Mouse (Mus musculus) heart, adult 2 months (tissue): Measurements from ENCODE around the gene Obox2. TPM values are rescaled to one million over a fixed set of nuclear protein-coding genes. Genes with fewer than 3 reads are reported as not detected.
"Not testable (repeated sequence)": the region's sequence is repeated elsewhere in the genome, so short reads cannot be mapped to it uniquely, and the experiment has no call there.

Source experiments
- DNase-seq, 2 experiments: peaks; one replicate each; pipeline ENCODE4 v3.0.0; 2021
- H3K27ac ChIP-seq: fragments of 200-600 bp; 2 replicates; pipeline ENCODE4 v1.8.1; 2022
- H3K27me3 ChIP-seq: fragments of 200-500 bp; 2 replicates; pipeline ENCODE4 v1.6.1; 2012; ENCODE audit warnings: mild to moderate bottlenecking, low read length, inconsistent platforms, mixed read lengths; ENCODE audit not compliant: control insufficient read depth, insufficient read depth
- H3K36me3 ChIP-seq: fragments of 200-500 bp; 2 replicates; pipeline ENCODE4 v1.6.1; 2012; ENCODE audit warnings: low read length, inconsistent platforms; ENCODE audit not compliant: control insufficient read depth, insufficient read depth
- H3K4me1 ChIP-seq: fragments of 200-500 bp; 2 replicates; pipeline ENCODE4 v1.6.1; 2011; ENCODE audit warnings: low read length; ENCODE audit not compliant: control insufficient read depth, insufficient read depth
- H3K4me3 ChIP-seq: fragments of 200-600 bp; 2 replicates; pipeline ENCODE4 v1.8.1; 2022
- H3K79me2 ChIP-seq: fragments of 200-500 bp; replicated peaks from 2 replicates; pipeline ENCODE4 v1.6.1; 2012; ENCODE audit warnings: mild to moderate bottlenecking, inconsistent platforms, low read length, moderate library complexity, mixed read lengths; ENCODE audit not compliant: control insufficient read depth, insufficient read depth
- H3K9ac ChIP-seq: fragments of 200-500 bp; 2 replicates; pipeline ENCODE4 v1.6.1; 2012; ENCODE audit warnings: low read depth, mild to moderate bottlenecking, control low read depth, inconsistent platforms, low read length, mixed read lengths
- WGBS: fragments of 180-500 bp; shearing (Covaris S2); methylation state at CpG from one replicate; pipeline ENCODE4 v1.1.7; 2018; 5-methylcytosine and 5-hydroxymethylcytosine counted together
- intact Hi-C: fragments of 180-260 bp; cut with DNase I; formaldehyde crosslinking; loops from one replicate; pipeline ENCODE4 v1.15.1; 2025
- long read RNA-seq: library from polyadenylated mRNA; stranded (forward); transcript quantifications from one replicate; pipeline ENCODE4 v2.0.0, GENCODE M21; 2021
- polyA plus RNA-seq: library from polyadenylated mRNA; depleted of rRNA; stranded (reverse); fragments of >200 nt; gene quantifications from 2 replicates; pipeline ENCODE4 v1.2.3, GENCODE M21; 2012; rRNA removed
- total RNA-seq, 2 experiments: library from RNA; stranded (reverse); gene quantifications; 2 replicates each; pipeline ENCODE4 v1.2.3; 2021

Gene Obox2
- total RNA-seq = not detected
- polyA plus RNA-seq = not detected in 2 replicates
- long read RNA-seq = 0 reads

DNA sequence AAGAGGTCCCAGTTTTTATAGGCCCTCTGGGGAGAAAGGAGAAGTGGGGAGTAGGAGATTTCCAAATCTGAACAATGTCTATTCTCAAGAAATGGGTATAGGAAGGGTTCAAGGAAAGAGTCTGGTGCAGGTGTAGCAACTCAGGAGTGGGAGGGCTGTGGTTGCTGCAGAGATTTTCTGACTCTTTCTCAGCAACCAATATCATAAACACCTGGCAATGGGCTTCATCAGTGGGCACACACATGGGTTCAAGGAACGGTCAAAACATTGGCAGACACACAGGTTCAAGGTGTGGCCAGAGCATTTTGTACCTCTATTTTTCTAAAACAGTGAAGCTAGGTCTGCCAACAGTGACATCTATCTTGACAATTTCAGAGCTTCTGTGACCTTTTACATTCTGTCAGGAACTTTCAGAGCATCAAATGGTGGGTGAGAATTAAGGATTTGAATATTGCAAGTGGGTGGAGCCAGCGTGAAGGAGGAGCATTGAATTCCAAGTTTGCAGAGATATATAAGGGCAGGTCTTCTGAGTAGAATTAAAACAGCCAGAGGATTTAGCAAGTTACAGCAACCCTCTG is at the start of gene Obox2, which contains the start of gene Obox1:
TSS of gene Obox2 (plus strand) at position 301 of the 578 bp plus-strand sequence.
TSS of gene Obox1 (plus strand) at position 528 of the 578 bp plus-strand sequence.
- intact Hi-C loops, DNase-seq, H3K36me3 ChIP-seq, H3K79me2 ChIP-seq, H3K9ac ChIP-seq, H3K27ac ChIP-seq, H3K27me3 ChIP-seq, H3K4me3 ChIP-seq, H3K4me1 ChIP-seq: not testable (repeated sequence)
- WGBS = no CpG with 5 or more reads among the region's 2 CpGs

DNA sequence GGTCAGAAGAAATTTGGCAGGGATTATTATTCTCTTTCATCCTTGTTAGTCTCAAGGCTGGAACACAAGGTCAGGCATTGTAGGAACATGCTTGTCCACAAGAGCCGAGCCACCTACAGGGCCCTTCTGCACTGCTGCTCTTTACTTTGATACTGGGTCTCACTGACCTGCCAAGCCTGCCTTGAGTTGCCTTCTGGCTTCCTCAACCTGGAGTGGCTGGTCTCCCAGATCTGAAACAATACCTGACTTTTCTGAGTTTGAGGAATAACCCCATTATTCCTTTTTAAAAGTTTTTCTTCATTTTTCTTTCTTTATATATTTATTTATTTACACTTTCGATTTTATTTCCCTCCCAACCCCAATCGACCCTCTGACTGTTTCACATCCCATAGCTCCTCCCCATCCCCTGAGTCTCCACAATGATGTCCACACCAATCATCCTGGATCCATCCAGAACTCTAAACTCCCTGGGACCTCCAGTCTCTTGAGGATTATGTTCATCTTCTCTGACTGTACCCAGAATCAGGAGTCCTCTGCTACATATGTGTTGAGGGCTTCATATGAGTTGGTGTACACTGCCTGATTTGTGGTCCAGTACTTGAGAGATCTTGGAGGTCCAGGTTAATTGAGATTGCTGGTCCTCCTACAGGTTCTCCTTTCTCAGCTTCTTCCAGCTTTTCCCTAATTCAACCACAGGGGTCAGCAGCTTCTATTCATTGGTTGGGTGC is 10.8 kb downstream of the Obox2 start:
- H3K27ac ChIP-seq, DNase-seq, H3K27me3 ChIP-seq, H3K9ac ChIP-seq, H3K4me3 ChIP-seq, intact Hi-C loops, H3K79me2 ChIP-seq, H3K4me1 ChIP-seq, H3K36me3 ChIP-seq: not testable (repeated sequence)
- WGBS = 46% methylated on average over 3 of the region's 3 CpGs

DNA sequence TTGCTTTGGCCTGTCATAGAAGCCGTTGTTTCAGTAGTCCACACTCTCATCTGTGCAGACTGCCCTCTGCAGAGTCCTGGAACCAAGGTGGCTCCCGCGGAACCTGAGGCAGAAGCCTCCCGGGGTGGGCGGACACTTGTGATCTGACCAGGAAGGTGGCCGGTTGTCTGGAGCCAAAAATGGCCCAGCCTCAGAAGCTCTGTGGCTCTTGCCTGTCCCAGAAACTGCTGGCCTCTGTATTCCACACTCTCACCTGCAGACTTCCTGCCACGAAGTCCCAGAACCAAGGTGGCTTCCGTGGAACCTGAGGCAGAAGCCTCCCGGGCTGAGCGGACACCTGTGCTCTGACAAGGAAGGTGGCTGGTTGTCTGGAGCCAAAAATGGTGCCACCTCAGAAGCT is 18.3 kb downstream of the Obox2 start:
- intact Hi-C loops, H3K36me3 ChIP-seq, H3K4me3 ChIP-seq, H3K9ac ChIP-seq, H3K27me3 ChIP-seq, H3K27ac ChIP-seq, H3K79me2 ChIP-seq, DNase-seq, H3K4me1 ChIP-seq: not testable (repeated sequence)
- WGBS = 79% methylated on average over 10 of the region's 10 CpGs

DNA sequence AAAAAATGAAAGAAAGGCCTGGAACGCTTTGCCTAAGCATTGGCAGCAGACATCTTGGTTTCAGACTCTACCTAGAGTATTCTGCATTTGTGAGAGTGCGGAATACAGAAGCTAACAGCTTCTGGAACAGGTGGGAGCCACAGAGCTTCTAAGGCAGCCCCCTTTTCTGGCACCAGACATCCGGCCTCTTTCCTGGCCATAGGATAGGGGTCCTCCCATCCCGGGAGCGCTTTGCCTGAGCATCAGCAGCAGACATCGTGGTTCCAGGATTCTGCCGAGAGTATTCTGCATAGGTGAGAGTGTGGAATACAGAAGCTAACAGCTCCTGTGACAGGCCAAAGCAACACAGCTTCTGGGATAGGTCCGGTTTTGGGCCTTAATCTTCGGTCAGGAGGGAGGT is 29.5 kb downstream of the Obox2 start:
- H3K9ac ChIP-seq, intact Hi-C loops, H3K36me3 ChIP-seq, H3K4me1 ChIP-seq, H3K79me2 ChIP-seq, H3K27me3 ChIP-seq, DNase-seq, H3K27ac ChIP-seq, H3K4me3 ChIP-seq: not testable (repeated sequence)
- 73% methylated on average over 9 of the region's 9 CpGs for WGBS

DNA sequence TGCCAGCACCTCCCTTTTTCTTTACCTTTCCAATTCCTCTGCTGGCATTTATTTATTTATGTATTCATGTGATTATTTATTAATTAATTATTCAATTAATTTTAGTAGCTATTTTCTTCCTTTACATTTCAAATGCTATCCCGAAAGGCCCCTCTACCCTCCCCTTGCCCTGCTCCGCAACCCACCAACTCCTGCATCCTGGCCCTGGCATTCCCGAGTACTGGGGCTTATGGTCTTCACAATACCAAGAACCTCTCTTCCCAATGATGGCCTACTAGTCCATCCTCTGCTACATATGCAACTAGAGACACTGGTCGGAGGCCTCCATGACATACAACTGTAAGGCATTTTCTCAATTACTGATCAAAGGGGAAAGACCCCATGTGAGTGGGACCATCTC is 37.0 kb downstream of the Obox2 start:
- DNase-seq, H3K27ac ChIP-seq, H3K4me3 ChIP-seq, H3K27me3 ChIP-seq, intact Hi-C loops, H3K36me3 ChIP-seq, H3K9ac ChIP-seq, H3K4me1 ChIP-seq, H3K79me2 ChIP-seq: not testable (repeated sequence)
- WGBS = 80% methylated on average over 4 of the region's 4 CpGs

Other genes with a start within 250 kb of the Obox2 start
- gene Obox1, start 227 bp downstream of the Obox2 start, total RNA-seq = not detected
- gene Obox1, start 227 bp downstream of the Obox2 start, polyA plus RNA-seq = not detected in 2 replicates